Mouse (Mus musculus) hindbrain, embryonic 16.5 days (tissue): ENCODE measurements at regions not wholly inside any gene's neighbourhood (a gene's known extent, or its start where the extent isn't known, plus 50 kb on each side); places are given as distances from the start of the nearest gene placed in this dataset.

Source experiments
- ATAC-seq: fragments of 200-750 bp; cut with Nextera tagmentation; 2 replicates; pipeline ENCODE4 v1.8.0; 2017; ENCODE audit warnings: moderate TSS enrichment, moderate library complexity
- H3K27ac ChIP-seq: fragments of 300-500 bp; sonication (generic); 2 replicates; pipeline ENCODE4 v1.5.1; 2014; ENCODE audit warnings: low read depth, mild to moderate bottlenecking, control low read depth, low read length, moderate library complexity
- H3K27me3 ChIP-seq: fragments of 300-500 bp; sonication (generic); replicated peaks from 2 replicates; pipeline ENCODE4 v1.6.1; 2014; ENCODE audit warnings: low read length; ENCODE audit not compliant: control insufficient read depth, insufficient read depth
- H3K36me3 ChIP-seq: fragments of 300-500 bp; sonication (generic); 2 replicates; pipeline ENCODE4 v1.6.1; 2014; ENCODE audit warnings: mild to moderate bottlenecking, low read length, moderate library complexity, mixed read lengths; ENCODE audit not compliant: control insufficient read depth, insufficient read depth
- H3K4me1 ChIP-seq: fragments of 300-500 bp; sonication (generic); 2 replicates; pipeline ENCODE4 v1.6.1; 2014; ENCODE audit warnings: low read depth, low read length; ENCODE audit not compliant: control insufficient read depth, insufficient read depth
- H3K4me2 ChIP-seq: fragments of 300-500 bp; sonication (generic); 2 replicates; pipeline ENCODE4 v1.6.1; 2014; ENCODE audit warnings: mild to moderate bottlenecking, low read length, control low read depth, moderate library complexity
- H3K4me3 ChIP-seq: fragments of 300-500 bp; sonication (generic); 2 replicates; pipeline ENCODE4 v1.5.1; 2014; ENCODE audit warnings: mild to moderate bottlenecking, low read length, control low read depth, moderate library complexity
- H3K9ac ChIP-seq: fragments of 300-500 bp; sonication (generic); 2 replicates; pipeline ENCODE4 v1.6.1; 2014; ENCODE audit warnings: low read depth, mild to moderate bottlenecking, control low read depth, low read length, moderate library complexity
- H3K9me3 ChIP-seq: fragments of 300-500 bp; sonication (generic); 2 replicates; pipeline ENCODE4 v1.6.1; 2014; ENCODE audit warnings: mild to moderate bottlenecking, low read length, moderate library complexity; ENCODE audit not compliant: control insufficient read depth
- WGBS: fragments of 180-500 bp; shearing (Covaris S2); extraction: QIAGEN DNeasy Blood & Tissue Kit; methylation state at CpG from one replicate; pipeline ENCODE4 v1.1.7; 2014; 5-methylcytosine and 5-hydroxymethylcytosine counted together

DNA sequence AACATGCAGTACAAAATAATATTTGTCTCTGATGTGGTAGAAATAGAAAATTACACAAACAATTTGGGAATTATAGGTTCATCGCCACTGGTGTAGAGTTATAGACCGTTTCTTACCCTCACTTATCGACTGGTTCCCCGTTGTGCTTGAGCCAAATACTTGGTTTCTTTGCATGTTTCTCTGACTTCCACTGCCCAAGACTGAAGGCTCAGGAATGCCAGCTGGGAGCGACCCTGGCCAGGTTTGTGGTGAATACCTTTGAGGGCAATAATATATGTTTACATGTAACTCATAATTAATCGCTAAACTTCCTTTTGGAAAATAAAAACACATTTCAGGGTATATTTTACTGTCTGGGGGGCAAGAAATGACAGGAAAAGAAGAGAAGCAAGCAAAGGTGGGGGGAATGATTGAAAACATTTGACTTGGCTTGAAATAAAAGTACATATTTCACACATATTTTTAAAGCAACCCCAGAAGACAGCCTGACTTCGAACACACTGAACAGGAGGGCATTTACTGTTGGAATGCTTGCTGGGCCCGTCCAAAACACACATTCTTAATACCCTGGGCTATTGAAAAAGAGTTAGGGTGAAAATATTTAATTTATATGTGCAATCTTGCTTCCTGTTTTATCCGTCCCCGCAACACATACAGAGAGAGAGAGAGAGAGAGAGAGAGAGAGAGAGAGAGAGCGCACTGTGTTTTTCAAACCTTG, 75.3 kb upstream of the Ccn2 start:
- Histone ChIP-seq H3K36me3 (no peaks in the 10 kb centered on the region), H3K9ac (no peak overlapping the region), H3K4me3 (no peak overlapping the region), H3K4me2 (no peak overlapping the region), H3K4me1 (no peaks in the 10 kb centered on the region), H3K27ac (no peak overlapping the region), H3K9me3 (no peaks in the 10 kb centered on the region), H3K27me3 (no peaks in the 10 kb centered on the region)
- no peak for ATAC-seq
- 89% methylated on average over 11 of the region's 11 CpGs for WGBS

DNA sequence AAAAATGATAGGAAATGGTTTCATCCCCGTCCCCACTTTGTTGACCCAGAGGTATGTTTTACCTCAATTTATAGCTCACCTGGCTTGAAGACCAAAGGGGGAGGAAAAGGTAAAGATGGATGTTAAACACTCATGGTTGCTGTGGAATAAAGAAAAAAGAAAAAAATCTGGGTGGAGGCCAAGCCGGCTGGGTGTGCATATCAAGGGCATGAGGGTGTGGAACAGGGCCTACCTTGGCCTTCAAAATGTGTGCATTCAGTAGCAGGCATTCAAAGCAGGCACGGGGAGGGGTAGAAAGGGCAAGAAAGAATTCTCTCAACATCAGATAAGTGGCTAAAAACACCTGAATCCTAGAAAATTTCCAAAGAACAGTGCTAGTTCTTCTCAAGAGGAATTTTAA, 74.7 kb upstream of the Ccn2 start:
- WGBS: 87% methylated on average over 3 of the region's 3 CpGs

DNA sequence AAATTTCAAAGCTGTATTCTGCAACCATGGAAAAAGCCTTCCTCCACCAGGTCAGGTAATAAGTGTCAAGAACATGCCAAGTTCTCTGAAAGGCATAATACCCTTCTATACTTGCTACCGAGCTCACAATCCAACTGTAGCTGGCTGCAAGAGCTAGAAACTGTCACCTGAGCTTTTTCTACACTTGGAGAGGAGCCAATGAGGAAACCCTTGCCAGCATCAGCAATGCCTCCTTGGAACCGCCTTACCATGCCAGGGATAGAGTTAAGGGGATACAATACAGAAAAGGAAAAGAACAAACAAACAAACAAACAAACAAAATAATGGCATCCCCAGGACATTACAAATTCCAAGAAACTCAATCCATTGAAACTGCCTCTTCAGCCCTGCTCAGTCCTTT, 62.5 kb upstream of the Ccn2 start:
- WGBS: 70% methylated on average over 2 of the region's 2 CpGs
- H3K4me1 ChIP-seq: no peaks in the 10 kb centered on the region
- no peak overlapping the region for H3K4me2 ChIP-seq
- H3K9ac ChIP-seq: no peak overlapping the region
- no peak for ATAC-seq
- no peak overlapping the region for H3K27ac ChIP-seq
- no peaks in the 10 kb centered on the region for H3K27me3 ChIP-seq
- H3K4me3 ChIP-seq: no peak overlapping the region
- no peaks in the 10 kb centered on the region for H3K9me3 ChIP-seq
- no peaks in the 10 kb centered on the region for H3K36me3 ChIP-seq

More for the DNA sequence above, 74.7 kb upstream of the Ccn2 start:
- Histone ChIP-seq H3K4me3 (no peak overlapping the region), H3K27me3 (no peaks in the 10 kb centered on the region), H3K36me3 (no peaks in the 10 kb centered on the region), H3K4me1 (no peaks in the 10 kb centered on the region), H3K9me3 (no peaks in the 10 kb centered on the region), H3K27ac (no peak overlapping the region), H3K9ac (no peak overlapping the region), H3K4me2 (no peak overlapping the region)
- ATAC-seq: no peak

DNA sequence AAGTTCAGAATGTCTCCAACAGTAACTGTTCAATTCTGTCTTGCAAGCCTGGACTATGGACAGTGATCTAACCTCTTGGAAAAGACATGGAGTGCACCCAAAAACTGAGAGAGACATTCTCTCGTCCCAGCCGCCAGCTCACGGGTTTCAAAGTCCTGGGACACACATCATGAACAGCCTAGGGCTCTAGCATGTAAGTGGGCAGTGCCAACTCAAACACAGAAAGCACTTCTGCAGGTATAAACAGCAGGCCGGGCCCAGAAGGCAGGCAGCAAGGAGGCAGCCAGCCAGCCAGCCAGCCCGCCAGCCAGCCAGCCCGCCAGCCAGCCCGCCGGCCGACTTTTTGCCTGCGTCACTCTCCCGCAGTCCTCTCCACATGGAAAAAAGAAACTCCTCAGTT, 60.3 kb upstream of the Ccn2 start:
- no peak overlapping the region for H3K4me3 ChIP-seq
- no peak overlapping the region for H3K27ac ChIP-seq
- no peak overlapping the region for H3K9ac ChIP-seq
- no peaks in the 10 kb centered on the region for H3K4me1 ChIP-seq
- no peak overlapping the region for H3K4me2 ChIP-seq
- 85% methylated on average over 11 of the region's 11 CpGs for WGBS
- H3K9me3 ChIP-seq: no peaks in the 10 kb centered on the region
- H3K27me3 ChIP-seq: no peaks in the 10 kb centered on the region
- no peaks in the 10 kb centered on the region for H3K36me3 ChIP-seq
- ATAC-seq: no peak

DNA sequence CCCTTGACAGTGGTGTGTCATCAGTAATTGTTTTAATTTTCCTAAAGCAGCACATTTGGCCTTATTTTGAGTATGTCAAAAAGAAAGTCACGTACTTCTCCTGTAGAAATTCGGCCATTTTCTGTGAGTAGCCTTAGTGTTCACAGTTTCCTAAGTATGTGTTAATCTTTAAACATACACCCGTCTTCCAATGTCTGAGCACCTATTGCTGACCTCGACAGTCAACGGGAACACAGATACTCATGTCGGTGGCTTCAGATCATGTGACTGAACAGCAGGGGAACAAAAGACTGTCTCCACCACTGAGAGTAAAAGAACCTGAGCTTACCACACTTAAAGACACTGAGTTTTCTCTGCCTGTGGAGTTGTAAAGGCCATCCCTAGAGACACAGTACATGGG, 59.8 kb upstream of the Ccn2 start:
- Histone ChIP-seq H3K9me3 (no peaks in the 10 kb centered on the region), H3K9ac (no peak overlapping the region), H3K4me2 (no peak overlapping the region), H3K27ac (no peak overlapping the region), H3K4me1 (no peaks in the 10 kb centered on the region), H3K36me3 (no peaks in the 10 kb centered on the region), H3K4me3 (no peak overlapping the region), H3K27me3 (no peaks in the 10 kb centered on the region)
- WGBS: 89% methylated on average over 6 of the region's 6 CpGs
- no peak for ATAC-seq

DNA sequence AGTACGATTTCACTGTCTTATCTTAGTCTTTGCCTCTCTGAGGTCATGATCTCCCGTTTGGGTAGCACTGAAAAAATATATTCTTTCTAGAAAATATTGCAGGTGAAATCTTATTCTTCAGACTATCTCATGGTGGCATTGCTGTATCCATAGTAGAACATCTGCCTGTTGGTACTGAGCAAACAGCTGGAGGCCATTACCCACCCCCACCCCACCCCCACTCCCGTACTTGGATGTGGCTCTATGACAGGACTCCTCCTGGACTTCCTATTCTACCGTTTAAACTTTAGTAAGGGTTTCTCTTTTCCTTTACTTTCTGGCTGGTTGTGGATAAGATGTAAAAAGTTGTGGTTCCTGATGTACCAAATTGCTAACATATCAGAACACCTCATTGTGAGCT, 53.3 kb upstream of the Ccn2 start:
- Histone ChIP-seq H3K27me3 (no peaks in the 10 kb centered on the region), H3K27ac (no peak overlapping the region), H3K9me3 (no peaks in the 10 kb centered on the region), H3K36me3 (no peaks in the 10 kb centered on the region), H3K4me2 (no peak overlapping the region), H3K4me3 (no peak overlapping the region), H3K9ac (no peak overlapping the region), H3K4me1 (no peaks in the 10 kb centered on the region)
- WGBS: 91% methylated on average over 4 of the region's 4 CpGs
- no peak for ATAC-seq
